Mouse (Mus musculus) megakaryocyte, embryonic 14.5 days (primary cell): ENCODE measurements around the gene Camsap1. TPM values are rescaled to one million over a fixed set of nuclear protein-coding genes. Genes with fewer than 3 reads are reported as not detected.

Source experiments
- H3K27me3 ChIP-seq: replicated peaks from 2 replicates; pipeline ENCODE3; 2012; ENCODE audit warnings: inconsistent platforms
- H3K36me3 ChIP-seq: replicated peaks from 2 replicates; pipeline ENCODE3; 2012; ENCODE audit warnings: low read length, inconsistent platforms, mixed read lengths
- H3K4me1 ChIP-seq: 2 replicates; pipeline ENCODE4 v1.6.1; 2012; ENCODE audit warnings: inconsistent platforms
- H3K4me3 ChIP-seq: replicated peaks from 2 replicates; pipeline ENCODE3; 2012; ENCODE audit warnings: moderate library complexity, mild to moderate bottlenecking, inconsistent platforms
- H3K9me3 ChIP-seq: 2 replicates; pipeline ENCODE4 v1.6.1; 2012; ENCODE audit warnings: inconsistent platforms
- FLI1 ChIP-seq: IDR thresholded peaks from 2 replicates; pipeline ENCODE4 v1.6.1; 2012; ENCODE audit warnings: low read length, inconsistent platforms, mixed read lengths
- GATA1 ChIP-seq: IDR thresholded peaks from 3 replicates; pipeline ENCODE4 v1.6.1; 2012; ENCODE audit warnings: mixed read lengths, low read length, inconsistent platforms, borderline replicate concordance
- polyA plus RNA-seq: library from polyadenylated mRNA; stranded (reverse); fragments of >175 nt; gene quantifications from 2 replicates; pipeline ENCODE4 v1.2.3, GENCODE M21; 2012; ENCODE audit warnings: low replicate concordance; ENCODE audit not compliant: insufficient read depth

Camsap1 gene
- polyA plus RNA-seq, 1 experiment, result 3.2 TPM

- Histone ChIP-seq H3K4me3 (no peak overlapping the region), H3K9me3 (no peaks in the 10 kb centered on the region), H3K36me3 (peaks cover 79% of the 10 kb centered on the region), H3K4me1 (peaks cover 55% of the 10 kb centered on the region), H3K27me3 (no peaks in the 10 kb centered on the region)
- TF ChIP-seq GATA1, result no peak
- no peak for TF ChIP-seq FLI1
These were observed 55.3 kb downstream of the Camsap1 start for GRCm38 (mm10) chr2:25927821-25928220.

GRCm38 (mm10) chr2:25924934-25925333 lies 58.1 kb downstream of the Camsap1 start:
- peaks cover 51% of the 10 kb centered on the region for H3K36me3 ChIP-seq

GRCm38 (mm10) chr2:25923799-25924198 lies 59.3 kb downstream of the Camsap1 start:
- Histone ChIP-seq H3K27me3 (peaks cover 20% of the 10 kb centered on the region), H3K4me1 (peaks cover 64% of the 10 kb centered on the region), H3K4me3 (no peak overlapping the region), H3K9me3 (no peaks in the 10 kb centered on the region), H3K36me3 (peaks cover 43% of the 10 kb centered on the region)
- TF ChIP-seq FLI1 (no peak), GATA1 (no peak)

More at GRCm38 (mm10) chr2:25924934-25925333, 58.1 kb downstream of the Camsap1 start:
- H3K4me1 ChIP-seq, result peaks cover 61% of the 10 kb centered on the region
- peaks cover 12% of the 10 kb centered on the region for H3K27me3 ChIP-seq
- no peaks in the 10 kb centered on the region for H3K9me3 ChIP-seq
- TF ChIP-seq FLI1 (no peak), GATA1 (no peak)
- H3K4me3 ChIP-seq, result peak overlapping the region; percentile 30

GRCm38 (mm10) chr2:25919972-25920371 lies 63.1 kb downstream of the Camsap1 start:
- TF ChIP-seq FLI1 (no peak), GATA1 (no peak)
- Histone ChIP-seq H3K4me3 (no peak overlapping the region), H3K36me3 (peaks cover 14% of the 10 kb centered on the region), H3K27me3 (peaks cover 58% of the 10 kb centered on the region), H3K4me1 (peaks cover 45% of the 10 kb centered on the region), H3K9me3 (no peaks in the 10 kb centered on the region)

GRCm38 (mm10) chr2:25918408-25918807 lies 64.7 kb downstream of the Camsap1 start:
- TF ChIP-seq GATA1 (no peak), FLI1 (no peak)

GRCm38 (mm10) chr2:25914821-25915220 lies 68.3 kb downstream of the Camsap1 start:
- peaks cover 94% of the 10 kb centered on the region for H3K27me3 ChIP-seq
- H3K4me3 ChIP-seq, result no peak overlapping the region
- H3K4me1 ChIP-seq, result peaks cover 27% of the 10 kb centered on the region
- H3K36me3 ChIP-seq, result no peaks in the 10 kb centered on the region
- peaks cover 1% of the 10 kb centered on the region; the same call in 1 of the 2 replicates for H3K9me3 ChIP-seq
- TF ChIP-seq GATA1, result no peak
- no peak for TF ChIP-seq FLI1

More at GRCm38 (mm10) chr2:25918408-25918807, 64.7 kb downstream of the Camsap1 start:
- Histone ChIP-seq H3K36me3 (no peaks in the 10 kb centered on the region), H3K9me3 (no peaks in the 10 kb centered on the region), H3K27me3 (peaks cover 73% of the 10 kb centered on the region), H3K4me1 (peaks cover 39% of the 10 kb centered on the region), H3K4me3 (no peak overlapping the region)

- Histone ChIP-seq H3K4me3 (no peak overlapping the region), H3K36me3 (no peaks in the 10 kb centered on the region)
- TF ChIP-seq FLI1, result no peak
- TF ChIP-seq GATA1, result no peak
These were observed 68.9 kb downstream of the Camsap1 start for GRCm38 (mm10) chr2:25914201-25914600.

GRCm38 (mm10) chr2:25913247-25913646 lies 69.8 kb downstream of the Camsap1 start:
- no peaks in the 10 kb centered on the region for H3K36me3 ChIP-seq
- H3K27me3 ChIP-seq, result peaks cover 99% of the 10 kb centered on the region
- peak overlapping the region; percentile 8 for H3K4me3 ChIP-seq
- H3K4me1 ChIP-seq, result peaks cover 25% of the 10 kb centered on the region
- TF ChIP-seq FLI1 (no peak), GATA1 (no peak)
- peaks cover 4% of the 10 kb centered on the region; the same call in 1 of the 2 replicates for H3K9me3 ChIP-seq

More at GRCm38 (mm10) chr2:25914201-25914600, 68.9 kb downstream of the Camsap1 start:
- peaks cover 4% of the 10 kb centered on the region; the same call in 1 of the 2 replicates for H3K9me3 ChIP-seq
- H3K4me1 ChIP-seq, result peaks cover 25% of the 10 kb centered on the region
- peaks cover 98% of the 10 kb centered on the region for H3K27me3 ChIP-seq

- H3K27me3 ChIP-seq, result peaks cover 97% of the 10 kb centered on the region
- H3K4me1 ChIP-seq, result peaks cover 25% of the 10 kb centered on the region
- H3K4me3 ChIP-seq, result no peak overlapping the region
- peaks cover 4% of the 10 kb centered on the region; the same call in 1 of the 2 replicates for H3K9me3 ChIP-seq
- no peaks in the 10 kb centered on the region for H3K36me3 ChIP-seq
- TF ChIP-seq GATA1, result no peak
- no peak for TF ChIP-seq FLI1
These were observed 73.2 kb downstream of the Camsap1 start for GRCm38 (mm10) chr2:25909872-25910271.

GRCm38 (mm10) chr2:25898970-25899369 lies 84.1 kb downstream of the Camsap1 start:
- H3K9me3 ChIP-seq, result no peaks in the 10 kb centered on the region
- H3K36me3 ChIP-seq, result no peaks in the 10 kb centered on the region
- H3K27me3 ChIP-seq, result peaks cover 96% of the 10 kb centered on the region
- TF ChIP-seq GATA1, result no peak
- TF ChIP-seq FLI1, result no peak
- H3K4me1 ChIP-seq, result no peaks in the 10 kb centered on the region; the same call in 1 of the 2 replicates
- H3K4me3 ChIP-seq, result no peak overlapping the region
